Mouse (Mus musculus): ENCODE results near the gene Urad.

DNA sequence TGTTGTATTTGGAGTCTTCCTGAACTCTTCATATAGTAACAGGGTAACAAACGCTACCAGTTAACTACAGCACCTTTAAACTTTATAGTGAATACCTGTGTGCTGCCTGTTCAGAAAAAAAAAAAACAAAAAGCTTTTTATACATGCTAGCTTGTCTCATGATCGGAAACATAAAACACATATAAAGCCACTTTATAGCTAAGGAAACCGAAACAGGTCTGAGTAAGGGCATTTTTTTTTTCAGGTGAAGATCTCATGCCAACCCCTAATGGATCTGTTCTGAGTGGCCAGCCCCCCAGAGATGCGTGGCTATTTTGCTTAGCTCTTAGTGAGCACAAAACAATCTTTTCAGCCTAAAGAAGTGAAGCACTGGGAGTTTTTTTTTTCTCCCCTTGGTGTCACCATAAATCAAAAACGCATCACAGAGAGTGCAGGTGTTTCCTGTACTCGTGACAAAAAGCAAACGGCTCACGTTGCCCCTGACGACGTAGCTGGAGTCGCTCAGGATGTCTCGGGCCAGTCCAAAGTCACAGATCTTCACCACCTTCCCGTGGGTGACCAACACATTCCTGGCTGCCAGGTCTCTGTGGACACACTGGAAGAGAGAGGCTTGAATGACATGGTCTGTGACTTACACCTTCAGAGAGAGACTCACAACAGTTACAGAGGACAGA is 18.6 kb upstream of the Urad start:
- TF ChIP-seq POLR2A (IDR thresholded peaks at IDR 0.05; ENCODE audit: low read depth, low read length) (no peak), CTCF (IDR thresholded peaks at IDR 0.05; ENCODE audit: extremely low read depth, insufficient read depth, insufficient read length, insufficient replicate concordance) (no peak)

Data from spleen, adult 2 months (tissue).